Mouse (Mus musculus): ENCODE data around the gene Cyp4f13.

DNA sequence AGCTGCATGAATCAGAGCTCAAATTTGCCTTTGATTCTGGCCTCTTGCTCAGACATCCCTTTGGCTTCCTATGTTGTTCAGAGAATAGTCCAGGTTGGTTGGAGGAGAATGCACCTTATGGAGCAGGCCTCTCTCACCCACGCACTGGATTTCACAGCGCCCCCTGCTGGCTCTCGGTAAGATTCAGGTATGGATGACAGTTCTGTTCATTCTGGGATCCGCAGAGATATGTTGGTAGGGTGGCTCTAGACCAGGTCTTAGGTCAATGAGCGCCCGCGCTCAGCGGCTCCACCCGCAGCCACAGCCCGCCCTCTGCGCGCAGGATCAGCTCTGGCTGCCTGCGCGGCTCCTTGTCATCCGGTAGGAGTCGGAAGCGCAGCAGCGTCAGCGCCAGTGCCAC lies 42.0 kb downstream of the Cyp4f13 start:
- TF ChIP-seq CTCF (IDR thresholded peaks at IDR 0.05; ENCODE audit: low read depth, low read length): peak; percentile 88
- no peak for TF ChIP-seq POLR2A (IDR thresholded peaks at IDR 0.05; ENCODE audit: borderline replicate concordance, low read depth, low read length)

All from bone marrow macrophage, adult 2 months (primary cell).